Mouse (Mus musculus) retina, postnatal 7 days (tissue): ENCODE data around the gene Tex19.1.

Experiments
- DNase-seq: peaks from one replicate; pipeline ENCODE4 v3.0.0-alpha.2; 2012; ENCODE audit warnings: low read depth, low spot score

The Tex19.1 gene

GRCm38 (mm10) chr11:121143325-121144015, 2.5 kb upstream of the Tex19.1 start:
- DNase-seq = no peak

GRCm38 (mm10) chr11:121148193-121148592, 2.2 kb downstream of the Tex19.1 start:
- DNase-seq = no peak

GRCm38 (mm10) chr11:121154203-121154602, 8.3 kb downstream of the Tex19.1 start:
- DNase-seq = no peak

- peak; percentile 43 for DNase-seq
These were observed 10.5 kb downstream of the Tex19.1 start for GRCm38 (mm10) chr11:121156411-121156891.

GRCm38 (mm10) chr11:121159971-121160370, 14.0 kb downstream of the Tex19.1 start, which contains the start of gene Uts2r:
TSS of gene Uts2r (plus strand) at chr11:121160271.
- DNase-seq = no peak

- DNase-seq = no peak
These were observed 14.8 kb downstream of the Tex19.1 start for GRCm38 (mm10) chr11:121160636-121161346.

GRCm38 (mm10) chr11:121163751-121164150, 17.8 kb downstream of the Tex19.1 start:
- no peak for DNase-seq

- DNase-seq = no peak
These were observed 27.3 kb downstream of the Tex19.1 start for GRCm38 (mm10) chr11:121173203-121173602.

GRCm38 (mm10) chr11:121174234-121174633, 28.3 kb downstream of the Tex19.1 start:
- no peak for DNase-seq

GRCm38 (mm10) chr11:121176285-121177270, 30.6 kb downstream of the Tex19.1 start:
- DNase-seq = peak; percentile 54

GRCm38 (mm10) chr11:121189681-121190080, 43.7 kb downstream of the Tex19.1 start:
- DNase-seq = no peak

- no peak for DNase-seq
These were observed 46.8 kb downstream of the Tex19.1 start for GRCm38 (mm10) chr11:121192742-121193141.

- no peak for DNase-seq
These were observed 47.5 kb downstream of the Tex19.1 start for GRCm38 (mm10) chr11:121193415-121193814.
